Mouse (Mus musculus): ENCODE results near the gene Zdhhc12. TPM values are rescaled to one million over a fixed set of nuclear protein-coding genes. Genes with fewer than 3 reads are reported as not detected.

Gene Zdhhc12
- polyA plus RNA-seq, 1 experiment from 2014 or later: 59.8 TPM

DNA sequence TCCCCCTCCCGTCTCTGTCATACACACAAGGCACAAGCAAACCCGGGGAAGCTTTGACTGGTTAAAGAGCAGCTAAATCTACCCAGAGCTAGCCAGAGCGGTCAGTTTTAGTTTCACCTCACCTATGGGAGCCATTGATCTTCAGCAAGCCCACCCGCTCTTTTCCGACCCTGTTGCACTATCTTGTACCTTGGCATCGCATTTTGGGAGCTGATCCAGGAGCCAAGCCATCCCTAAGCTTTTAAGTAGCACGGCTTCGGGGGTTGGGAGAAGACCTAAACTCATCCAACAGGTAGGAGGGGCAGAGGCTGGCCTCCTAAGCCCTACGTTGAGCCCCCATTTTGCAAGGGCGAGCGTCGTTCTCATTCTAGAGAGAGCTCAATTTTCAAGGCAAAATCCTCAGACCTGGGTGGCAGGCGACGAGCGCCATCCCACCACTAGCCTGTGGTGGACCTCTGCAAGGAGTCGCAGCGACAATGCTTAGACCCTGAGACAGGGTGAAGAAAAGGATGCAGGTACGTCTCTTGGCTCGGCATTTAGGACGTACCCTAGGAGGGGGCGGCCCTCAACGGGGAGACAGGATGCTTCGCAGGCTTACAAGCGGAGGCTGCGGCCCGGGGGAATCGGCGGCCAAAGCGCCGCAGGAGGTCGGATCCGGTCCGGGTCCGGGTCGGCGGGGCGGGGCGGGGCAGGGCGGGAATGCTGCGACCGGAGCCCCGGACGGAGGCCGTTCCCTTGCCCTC, 30.5 kb upstream of the Zdhhc12 start:
- Histone ChIP-seq H3K9me3 (no peaks in the 10 kb centered on the region), H3K27ac (peak overlapping the region; percentile 88), H3K9ac (peak overlapping the region; percentile 89), H3K4me1 (replicated peaks) (peaks cover 13% of the 10 kb centered on the region), H3K27me3 (replicated peaks) (no peaks in the 10 kb centered on the region), H3K4me2 (replicated peaks) (peak overlapping the region; percentile 90), H3K4me3 (replicated peaks) (peak overlapping the region; percentile 81), H3K36me3 (no peaks in the 10 kb centered on the region)
- peak; percentile 80 for ATAC-seq
- under 1% methylated on average over 44 of the region's 44 CpGs for WGBS

GRCm38 (mm10) chr2:30122766-30123165, 29.3 kb upstream of the Zdhhc12 start:
- no peaks in the 10 kb centered on the region for H3K36me3 ChIP-seq
- 78% methylated on average over 5 of the region's 5 CpGs for WGBS
- no peak overlapping the region for H3K4me3 ChIP-seq (replicated peaks)
- H3K9ac ChIP-seq: no peak overlapping the region
- H3K27me3 ChIP-seq (replicated peaks): no peaks in the 10 kb centered on the region
- no peak for ATAC-seq
- peak overlapping the region; percentile 90; the same call in 1 of the 2 replicates for H3K4me2 ChIP-seq (replicated peaks)
- H3K27ac ChIP-seq: no peak overlapping the region
- H3K4me1 ChIP-seq (replicated peaks): peaks cover 13% of the 10 kb centered on the region
- no peaks in the 10 kb centered on the region for H3K9me3 ChIP-seq

- no peak overlapping the region for H3K4me3 ChIP-seq (replicated peaks)
These were observed 26.8 kb upstream of the Zdhhc12 start for GRCm38 (mm10) chr2:30120269-30120668.

DNA sequence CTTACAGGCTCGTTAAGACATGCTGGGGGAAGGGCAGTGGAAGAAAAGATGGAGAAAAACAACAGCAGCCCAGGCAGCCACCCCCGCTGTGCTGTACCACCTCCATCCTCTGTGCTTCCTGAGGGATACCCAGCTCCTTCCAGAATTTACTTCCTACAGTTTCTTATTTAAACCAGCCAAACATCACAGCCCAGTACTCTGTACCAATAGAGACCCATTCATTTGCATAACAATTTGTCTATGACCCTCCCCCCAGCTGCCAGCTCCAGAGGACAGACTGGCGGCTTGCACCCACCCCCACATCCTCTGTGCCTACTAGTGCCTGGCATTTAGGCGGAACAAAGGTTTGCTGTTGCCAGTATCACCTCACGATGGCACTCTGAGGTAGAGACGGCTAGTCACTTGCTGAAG, 26.2 kb upstream of the Zdhhc12 start:
- no peaks in the 10 kb centered on the region for H3K36me3 ChIP-seq
- H3K27me3 ChIP-seq (replicated peaks): no peaks in the 10 kb centered on the region
- no peak overlapping the region for H3K4me3 ChIP-seq (replicated peaks)
- H3K27ac ChIP-seq: no peak overlapping the region
- 54% methylated on average over 6 of the region's 6 CpGs for WGBS
- ATAC-seq: no peak
- no peaks in the 10 kb centered on the region for H3K9me3 ChIP-seq
- H3K9ac ChIP-seq: no peak overlapping the region
- H3K4me2 ChIP-seq (replicated peaks): no peak overlapping the region
- H3K4me1 ChIP-seq (replicated peaks): peaks cover 8% of the 10 kb centered on the region

More at GRCm38 (mm10) chr2:30120269-30120668, 26.8 kb upstream of the Zdhhc12 start:
- H3K27ac ChIP-seq: no peak overlapping the region
- no peaks in the 10 kb centered on the region for H3K27me3 ChIP-seq (replicated peaks)
- H3K9ac ChIP-seq: no peak overlapping the region
- WGBS: 89% methylated on average over 4 of the region's 4 CpGs
- H3K9me3 ChIP-seq: no peaks in the 10 kb centered on the region
- ATAC-seq: no peak
- no peak overlapping the region for H3K4me2 ChIP-seq (replicated peaks)
- H3K4me1 ChIP-seq (replicated peaks): peaks cover 13% of the 10 kb centered on the region
- H3K36me3 ChIP-seq: no peaks in the 10 kb centered on the region

- Histone ChIP-seq H3K27me3 (replicated peaks) (no peaks in the 10 kb centered on the region), H3K4me3 (replicated peaks) (no peak overlapping the region), H3K4me2 (replicated peaks) (no peak overlapping the region), H3K27ac (no peak overlapping the region), H3K9ac (no peak overlapping the region), H3K9me3 (no peaks in the 10 kb centered on the region), H3K36me3 (peaks cover 33% of the 10 kb centered on the region), H3K4me1 (replicated peaks) (no peaks in the 10 kb centered on the region)
- no peak for ATAC-seq
- WGBS: 88% methylated on average over 5 of the region's 5 CpGs
These were observed 19.1 kb upstream of the Zdhhc12 start for GRCm38 (mm10) chr2:30112564-30112963.

DNA sequence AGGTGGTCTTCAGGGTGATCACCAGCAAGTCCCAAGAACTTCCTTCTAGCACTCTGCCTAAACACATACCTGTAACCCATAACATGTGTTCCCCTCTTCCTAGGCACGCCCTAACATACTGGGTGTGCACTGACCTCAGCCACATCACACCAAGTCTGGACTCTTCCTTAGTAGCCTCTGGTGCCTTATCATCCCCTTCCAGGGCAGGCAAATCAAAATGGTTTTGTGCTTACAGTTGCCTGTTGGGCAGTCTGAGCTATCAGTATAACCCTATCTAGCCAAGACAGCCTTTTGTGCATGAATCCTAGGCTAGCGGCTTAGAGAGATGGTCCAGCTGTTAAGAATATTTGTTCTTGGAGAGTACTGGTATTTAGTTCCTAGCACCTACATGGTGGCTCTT, 18.1 kb upstream of the Zdhhc12 start:
- ATAC-seq: no peak
- no peak overlapping the region for H3K9ac ChIP-seq
- no peak overlapping the region for H3K4me3 ChIP-seq (replicated peaks)
- H3K4me1 ChIP-seq (replicated peaks): no peaks in the 10 kb centered on the region
- peaks cover 40% of the 10 kb centered on the region for H3K36me3 ChIP-seq
- no peaks in the 10 kb centered on the region for H3K9me3 ChIP-seq
- no peaks in the 10 kb centered on the region for H3K27me3 ChIP-seq (replicated peaks)
- H3K27ac ChIP-seq: no peak overlapping the region
- H3K4me2 ChIP-seq (replicated peaks): no peak overlapping the region
- 93% methylated on average over 2 of the region's 2 CpGs for WGBS

- Histone ChIP-seq H3K4me2 (replicated peaks) (no peak overlapping the region), H3K27ac (no peak overlapping the region), H3K4me1 (replicated peaks) (no peaks in the 10 kb centered on the region), H3K36me3 (peaks cover 44% of the 10 kb centered on the region), H3K9ac (no peak overlapping the region), H3K9me3 (no peaks in the 10 kb centered on the region), H3K4me3 (replicated peaks) (no peak overlapping the region), H3K27me3 (replicated peaks) (no peaks in the 10 kb centered on the region)
- 88% methylated on average over 4 of the region's 4 CpGs for WGBS
- peak; percentile 59 for ATAC-seq
These were observed 14.8 kb upstream of the Zdhhc12 start for GRCm38 (mm10) chr2:30108260-30108659.

GRCm38 (mm10) chr2:30107646-30108045, 14.2 kb upstream of the Zdhhc12 start:
- no peak for ATAC-seq
- Histone ChIP-seq H3K9ac (no peak overlapping the region), H3K27ac (no peak overlapping the region), H3K4me2 (replicated peaks) (no peak overlapping the region), H3K4me3 (replicated peaks) (no peak overlapping the region), H3K27me3 (replicated peaks) (no peaks in the 10 kb centered on the region), H3K9me3 (no peaks in the 10 kb centered on the region), H3K36me3 (peaks cover 38% of the 10 kb centered on the region), H3K4me1 (replicated peaks) (no peaks in the 10 kb centered on the region)
- WGBS: 92% methylated on average over 5 of the region's 5 CpGs

- no peak overlapping the region for H3K4me3 ChIP-seq (replicated peaks)
- H3K4me1 ChIP-seq (replicated peaks): no peaks in the 10 kb centered on the region
- H3K9ac ChIP-seq: no peak overlapping the region
- no peaks in the 10 kb centered on the region for H3K9me3 ChIP-seq
- H3K27me3 ChIP-seq (replicated peaks): no peaks in the 10 kb centered on the region
- H3K36me3 ChIP-seq: peaks cover 33% of the 10 kb centered on the region
- H3K4me2 ChIP-seq (replicated peaks): no peak overlapping the region
- ATAC-seq: no peak
- no peak overlapping the region for H3K27ac ChIP-seq
These were observed 12.9 kb upstream of the Zdhhc12 start for GRCm38 (mm10) chr2:30106364-30106763.

- ATAC-seq: no peak
- Histone ChIP-seq H3K4me2 (replicated peaks) (no peak overlapping the region), H3K9me3 (no peaks in the 10 kb centered on the region), H3K27me3 (replicated peaks) (no peaks in the 10 kb centered on the region), H3K4me3 (replicated peaks) (no peak overlapping the region), H3K36me3 (0 out of 2 replicates have a peak, but pooled peaks cover 8% of the 10 kb centered on the region), H3K4me1 (replicated peaks) (no peaks in the 10 kb centered on the region; the same call in 1 of the 2 replicates), H3K27ac (no peak overlapping the region), H3K9ac (no peak overlapping the region)
- WGBS: 66% methylated on average over 4 of the region's 4 CpGs
These were observed 6.8 kb upstream of the Zdhhc12 start for GRCm38 (mm10) chr2:30100214-30100613.

DNA sequence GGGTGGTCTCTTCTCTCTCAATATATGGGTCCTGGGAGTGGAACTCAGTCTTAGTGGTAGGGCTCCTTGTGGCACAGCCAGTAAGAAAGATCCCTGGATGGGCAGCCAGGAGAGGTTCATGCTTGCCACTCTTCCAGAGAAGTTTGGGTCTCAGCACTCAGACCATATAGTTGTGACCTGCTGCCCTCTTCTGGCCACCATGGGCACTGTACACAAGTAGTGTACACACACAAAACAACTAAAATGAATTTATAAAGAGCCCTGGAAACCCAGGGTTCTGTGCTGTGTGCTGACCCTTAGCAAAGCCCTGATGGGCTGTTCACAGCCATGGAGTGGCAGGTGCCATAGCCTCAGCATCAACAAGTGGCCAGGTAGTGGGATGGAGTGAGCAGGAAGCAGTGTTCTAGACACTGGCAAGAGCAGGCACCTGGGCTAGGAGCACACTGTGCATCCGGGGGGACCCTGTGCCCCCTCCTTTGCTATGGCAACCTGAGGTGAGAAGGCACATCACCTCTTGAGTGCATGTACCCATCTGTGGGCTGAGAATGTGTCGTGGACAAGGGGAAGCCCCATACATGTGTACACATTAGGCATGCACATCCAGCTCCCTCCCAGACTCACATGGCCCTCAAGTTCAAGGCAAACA, 2.6 kb upstream of the Zdhhc12 start:
- 83% methylated on average over 2 of the region's 2 CpGs for WGBS
- Histone ChIP-seq H3K4me2 (replicated peaks) (no peak overlapping the region), H3K9me3 (no peaks in the 10 kb centered on the region), H3K27me3 (replicated peaks) (no peaks in the 10 kb centered on the region), H3K4me3 (replicated peaks) (no peak overlapping the region), H3K4me1 (replicated peaks) (peaks cover 9% of the 10 kb centered on the region; the same call in 1 of the 2 replicates), H3K9ac (no peak overlapping the region), H3K36me3 (0 out of 2 replicates have a peak, but pooled peaks cover 12% of the 10 kb centered on the region), H3K27ac (no peak overlapping the region)
- ATAC-seq: no peak

GRCm38 (mm10) chr2:30094208-30094588, 750 bp upstream of the Zdhhc12 start:
- Histone ChIP-seq H3K4me3 (replicated peaks) (peak overlapping the region; percentile 71), H3K27me3 (replicated peaks) (no peaks in the 10 kb centered on the region), H3K9ac (peak overlapping the region; percentile 70), H3K9me3 (no peaks in the 10 kb centered on the region), H3K36me3 (0 out of 2 replicates have a peak, but pooled peaks cover 9% of the 10 kb centered on the region), H3K27ac (peak overlapping the region; percentile 83), H3K4me1 (replicated peaks) (peaks cover 9% of the 10 kb centered on the region; the same call in 1 of the 2 replicates), H3K4me2 (replicated peaks) (peak overlapping the region; percentile 83)
- WGBS: 3% methylated on average over 13 of the region's 13 CpGs
- ATAC-seq: peak; percentile 6; the same call in 1 of the 2 replicates
